26 mouse cellular contexts compared by ENCODE assay signal in genomic region chr16:32340451-32340850, GRCm38 (mm10). TPM values are rescaled to one million over a fixed set of nuclear protein-coding genes. Genes with fewer than 3 reads are reported as not detected.
A peak's percentile ranks its signal among the peaks of the same experiment; 100 is the strongest.
DNase-seq lines count a peak whose midpoint lies in the region; ATAC-seq and TF ChIP-seq lines count a peak whose summit lies in the region.
"Had no signal": no experiment of that assay in that cellular context is flagged by ENCODE, and none has a peak within 500 bp of the region (broad histone marks: within the 10 kb centered on the region; RNA-seq: fewer than 3 reads in every experiment).

No protein-coding gene starts in this region.

- no peak for DNase-seq in gastrocnemius, adult 2 months
- no peak for DNase-seq in gastrocnemius, adult 18-20 months (ENCODE audit: low spot score)
- no peak for DNase-seq in liver, postnatal 0 days
- peak; percentile 34 for DNase-seq in induced T-regulatory cell, adult 2 months (ENCODE audit: low read depth)
- no peak for DNase-seq in forebrain, embryonic 14.5 days (ENCODE audit: low spot score)
- DNase-seq in lung, postnatal 0 days (ENCODE audit: low spot score) = no peak
- DNase-seq: adrenal gland, postnatal 10 days; cerebellum, adult 11 months; cerebellum, adult 8-10 months; cerebellum, postnatal 14 days; gastrocnemius, postnatal 10 days; heart, postnatal 36 days; kidney, adult 11 months had no signal

- ATAC-seq in liver, embryonic 15.5 days (ENCODE audit: insufficient read depth) = peak; percentile 15; the same call in 1 of the 2 replicates
- no peak for ATAC-seq in liver, postnatal 0 days
- ATAC-seq in forebrain, embryonic 14.5 days = no peak
- ATAC-seq in lung, postnatal 0 days = no peak
- no peak for ATAC-seq in erythroid progenitor cell, adult 5-6 weeks (replicated peaks; ENCODE audit: low FRiP score, poor library complexity, severe bottlenecking)
- ATAC-seq: forebrain, embryonic 13.5 days had no signal

- H3K27me3 ChIP-seq in liver, embryonic 15.5 days = no peaks in the 10 kb centered on the region
- H3K27me3 ChIP-seq in liver, postnatal 0 days (ENCODE audit: insufficient read depth, low read length) = no peaks in the 10 kb centered on the region
- H3K27me3 ChIP-seq in forebrain, embryonic 14.5 days (replicated peaks; ENCODE audit: control insufficient read depth, insufficient read depth, low read length) = no peaks in the 10 kb centered on the region
- no peaks in the 10 kb centered on the region for H3K27me3 ChIP-seq in lung, postnatal 0 days (replicated peaks; ENCODE audit: insufficient read depth, low read length)
- H3K27me3 ChIP-seq: embryonic facial prominence, embryonic 13.5 days; forebrain, embryonic 13.5 days; hindbrain, embryonic 15.5 days had no signal

- no peaks in the 10 kb centered on the region for H3K36me3 ChIP-seq in liver, embryonic 15.5 days (replicated peaks)
- H3K36me3 ChIP-seq in liver, postnatal 0 days (replicated peaks; ENCODE audit: insufficient read depth, low read length) = no peaks in the 10 kb centered on the region
- no peaks in the 10 kb centered on the region for H3K36me3 ChIP-seq in forebrain, embryonic 14.5 days (ENCODE audit: control insufficient read depth, insufficient read depth, low read length)
- H3K36me3 ChIP-seq in lung, postnatal 0 days (ENCODE audit: insufficient read depth, low read length) = no peaks in the 10 kb centered on the region
- H3K36me3 ChIP-seq: embryonic facial prominence, embryonic 13.5 days; hindbrain, embryonic 15.5 days had no signal

- H3K4me3 ChIP-seq in gastrocnemius, adult 2 months = no peak overlapping the region
- H3K4me3 ChIP-seq in liver, embryonic 15.5 days (replicated peaks) = no peak overlapping the region
- H3K4me3 ChIP-seq in liver, postnatal 0 days (ENCODE audit: low read depth, low read length) = no peak overlapping the region
- H3K4me3 ChIP-seq in forebrain, embryonic 14.5 days (ENCODE audit: low read depth, low read length) = no peak overlapping the region
- no peak overlapping the region for H3K4me3 ChIP-seq in lung, postnatal 0 days (ENCODE audit: low read depth, low read length)
- H3K4me3 ChIP-seq: embryonic facial prominence, embryonic 13.5 days; forebrain, embryonic 13.5 days; hindbrain, embryonic 15.5 days had no signal

- no peak for TF ChIP-seq CTCF in gastrocnemius, adult 2 months (IDR thresholded peaks at IDR 0.05)
- TF ChIP-seq CTCF in liver, postnatal 0 days (IDR thresholded peaks at IDR 0.05; ENCODE audit: low read depth) = no peak
- TF ChIP-seq CTCF in lung, postnatal 0 days (IDR thresholded peaks at IDR 0.05) = no peak

- H3K9ac ChIP-seq in liver, embryonic 15.5 days = no peak overlapping the region
- H3K9ac ChIP-seq in liver, postnatal 0 days (replicated peaks) = no peak overlapping the region
- H3K9ac ChIP-seq in forebrain, embryonic 14.5 days (ENCODE audit: low read length) = no peak overlapping the region
- H3K9ac ChIP-seq in lung, postnatal 0 days (replicated peaks; ENCODE audit: low read depth) = no peak overlapping the region
- H3K9ac ChIP-seq: embryonic facial prominence, embryonic 13.5 days; forebrain, embryonic 13.5 days; hindbrain, embryonic 15.5 days had no signal

- H3K4me2 ChIP-seq in liver, embryonic 15.5 days = no peak overlapping the region
- no peak overlapping the region for H3K4me2 ChIP-seq in liver, postnatal 0 days (ENCODE audit: low read depth, low read length)
- no peak overlapping the region for H3K4me2 ChIP-seq in forebrain, embryonic 14.5 days (ENCODE audit: low read length)
- no peak overlapping the region for H3K4me2 ChIP-seq in lung, postnatal 0 days (replicated peaks; ENCODE audit: low read depth, low read length)
- H3K4me2 ChIP-seq: embryonic facial prominence, embryonic 13.5 days; forebrain, embryonic 13.5 days; hindbrain, embryonic 15.5 days had no signal

- 20% methylated on average over 1 of the region's 1 CpGs for WGBS in liver, embryonic 15.5 days (ENCODE audit: insufficient replicate concordance)
- WGBS in liver, postnatal 0 days (ENCODE audit: insufficient replicate concordance) = 44% methylated on average over 1 of the region's 1 CpGs
- 89% methylated on average over 1 of the region's 1 CpGs for WGBS in forebrain, embryonic 14.5 days
- WGBS in lung, postnatal 0 days = 58% methylated on average over 1 of the region's 1 CpGs

- no peaks in the 10 kb centered on the region for H3K9me3 ChIP-seq in liver, embryonic 15.5 days (replicated peaks)
- H3K9me3 ChIP-seq in liver, postnatal 0 days (ENCODE audit: low read length) = no peaks in the 10 kb centered on the region
- H3K9me3 ChIP-seq in forebrain, embryonic 14.5 days (replicated peaks; ENCODE audit: control insufficient read depth, low read length) = no peaks in the 10 kb centered on the region
- H3K9me3 ChIP-seq in lung, postnatal 0 days (ENCODE audit: low read length) = no peaks in the 10 kb centered on the region
- H3K9me3 ChIP-seq: embryonic facial prominence, embryonic 13.5 days; forebrain, embryonic 13.5 days; hindbrain, embryonic 15.5 days had no signal

- H3K4me1 ChIP-seq in liver, embryonic 15.5 days (replicated peaks) = peaks cover 28% of the 10 kb centered on the region
- H3K4me1 ChIP-seq in liver, postnatal 0 days (ENCODE audit: insufficient read depth) = peaks cover 13% of the 10 kb centered on the region
- H3K4me1 ChIP-seq in forebrain, embryonic 14.5 days (ENCODE audit: control insufficient read depth, insufficient read depth, low read length) = no peaks in the 10 kb centered on the region
- H3K4me1 ChIP-seq in lung, postnatal 0 days (ENCODE audit: insufficient read depth, low read depth, low read length) = no peaks in the 10 kb centered on the region

- intact Hi-C loops in gastrocnemius, adult 2 months (cut with DNase I) = no loop called here

- no peak for TF ChIP-seq EP300 in liver, postnatal 0 days (IDR thresholded peaks at IDR 0.05; ENCODE audit: low read depth)
- no peak for TF ChIP-seq EP300 in lung, postnatal 0 days (IDR thresholded peaks at IDR 0.05)

- H3K27ac ChIP-seq in gastrocnemius, adult 2 months = peak overlapping the region; percentile 68
- H3K27ac ChIP-seq in liver, embryonic 15.5 days (replicated peaks) = no peak overlapping the region
- no peak overlapping the region for H3K27ac ChIP-seq in liver, postnatal 0 days (ENCODE audit: low read depth)
- H3K27ac ChIP-seq in forebrain, embryonic 14.5 days (ENCODE audit: low read depth, low read length) = no peak overlapping the region
- no peak overlapping the region for H3K27ac ChIP-seq in lung, postnatal 0 days (ENCODE audit: low read length)
- H3K27ac ChIP-seq: embryonic facial prominence, embryonic 13.5 days; forebrain, embryonic 13.5 days; hindbrain, embryonic 15.5 days had no signal

RNA-seq across cellular contexts. Expression of gene Ubxn7, which starts 8.4 kb away (rescaled TPM):
- total RNA-seq in gastrocnemius, adult 2 months (2021) = 10 to 100 TPM; 14.5 to 16.1 TPM
- 10 to 100 TPM; 13.0 to 15.3 TPM for total RNA-seq in gastrocnemius, adult 18-20 months (2021)
- polyA plus RNA-seq in liver, embryonic 15.5 days (2015; fragmentation: Nextera tagmentation; extraction: Ambion mirVana) = 7.3 and 9.3 TPM in 2 replicates
- polyA plus RNA-seq in liver, postnatal 0 days (2015; fragmentation: Nextera tagmentation; extraction: Ambion mirVana) = 4.7 and 4.8 TPM in 2 replicates
- 23.4 and 29.4 TPM in 2 replicates for polyA plus RNA-seq in forebrain, embryonic 14.5 days (2014; fragmentation: Nextera tagmentation; extraction: Ambion mirVana)
- 12.9 and 13.2 TPM in 2 replicates for polyA plus RNA-seq in lung, postnatal 0 days (2015; fragmentation: Nextera tagmentation; extraction: Ambion mirVana)
- 15.1 and 31.9 TPM in 2 replicates for total RNA-seq in erythroid progenitor cell, adult 5-6 weeks (2015; ENCODE audit: low replicate concordance)
- total RNA-seq in erythroid progenitor cell, adult 5-6 weeks (2017; ENCODE audit: low replicate concordance) = 29.9 and 31.6 TPM in 2 replicates

RNA-seq across cellular contexts. Expression of gene Tm4sf19, which starts 59.9 kb away (rescaled TPM):
- total RNA-seq in gastrocnemius, adult 2 months (2021) = not detected
- total RNA-seq in gastrocnemius, adult 18-20 months (2021) = not detected
- polyA plus RNA-seq in liver, embryonic 15.5 days (2015; fragmentation: Nextera tagmentation; extraction: Ambion mirVana) = not detected in 2 replicates
- not detected in 2 replicates for polyA plus RNA-seq in liver, postnatal 0 days (2015; fragmentation: Nextera tagmentation; extraction: Ambion mirVana)
- not detected in 2 replicates for polyA plus RNA-seq in forebrain, embryonic 14.5 days (2014; fragmentation: Nextera tagmentation; extraction: Ambion mirVana)
- not detected in 2 replicates for polyA plus RNA-seq in lung, postnatal 0 days (2015; fragmentation: Nextera tagmentation; extraction: Ambion mirVana)
- not detected in 2 replicates for total RNA-seq in erythroid progenitor cell, adult 5-6 weeks (2015; ENCODE audit: low replicate concordance)
- total RNA-seq in erythroid progenitor cell, adult 5-6 weeks (2017; ENCODE audit: low replicate concordance) = not detected in 2 replicates
- total RNA-seq: adrenal gland, postnatal 4 days; ES-E14; gastrocnemius, postnatal 4 days; heart, postnatal 36 days had no signal
- polyA plus RNA-seq: C2C12; cortical plate, adult 2 months; embryonic facial prominence, embryonic 13.5 days; forebrain, embryonic 13.5 days; heart, embryonic 16.5 days; hindbrain, embryonic 11.5 days; hindbrain, embryonic 15.5 days; intestine, embryonic 14.5 days had no signal
